Mouse (Mus musculus) midbrain, embryonic 16.5 days (tissue): Measurements from ENCODE around the gene Iqub. TPM values are rescaled to one million over a fixed set of nuclear protein-coding genes. Genes with fewer than 3 reads are reported as not detected.

Experiments used
- ATAC-seq: fragments of 200-750 bp; cut with Nextera tagmentation; 2 replicates; pipeline ENCODE4 v1.8.0; 2017; ENCODE audit warnings: moderate TSS enrichment
- H3K27ac ChIP-seq: fragments of 300-500 bp; sonication (generic); 2 replicates; pipeline ENCODE4 v1.5.1; 2014; ENCODE audit warnings: mild to moderate bottlenecking, low read length, mixed read lengths
- H3K27me3 ChIP-seq: fragments of 300-500 bp; sonication (generic); 2 replicates; pipeline ENCODE4 v1.6.1; 2014; ENCODE audit warnings: low read depth, low read length, mixed read lengths; ENCODE audit not compliant: control insufficient read depth, insufficient read depth
- H3K36me3 ChIP-seq: fragments of 300-500 bp; sonication (generic); 2 replicates; pipeline ENCODE4 v1.6.1; 2014; ENCODE audit warnings: mild to moderate bottlenecking, low read length, moderate library complexity, mixed read lengths; ENCODE audit not compliant: control insufficient read depth, insufficient read depth
- H3K4me1 ChIP-seq: fragments of 300-500 bp; sonication (generic); 2 replicates; pipeline ENCODE4 v1.6.1; 2014; ENCODE audit warnings: mild to moderate bottlenecking, low read length, mixed read lengths; ENCODE audit not compliant: control insufficient read depth, insufficient read depth
- H3K4me2 ChIP-seq: fragments of 300-500 bp; sonication (generic); 2 replicates; pipeline ENCODE4 v1.6.1; 2014; ENCODE audit warnings: mild to moderate bottlenecking, low read length, mixed read lengths
- H3K4me3 ChIP-seq: fragments of 300-500 bp; sonication (generic); 2 replicates; pipeline ENCODE4 v1.5.1; 2014; ENCODE audit warnings: low read depth, mild to moderate bottlenecking, low read length, moderate library complexity, mixed read lengths
- H3K9ac ChIP-seq: fragments of 300-500 bp; sonication (generic); 2 replicates; pipeline ENCODE4 v1.6.1; 2014; ENCODE audit warnings: low read depth, low read length, mixed read lengths
- H3K9me3 ChIP-seq: fragments of 300-500 bp; sonication (generic); replicated peaks from 2 replicates; pipeline ENCODE4 v1.6.1; 2014; ENCODE audit warnings: mild to moderate bottlenecking, low read length, mixed read lengths; ENCODE audit not compliant: control insufficient read depth, poor library complexity, severe bottlenecking
- WGBS: fragments of 180-500 bp; shearing (Covaris S2); extraction: QIAGEN DNeasy Blood & Tissue Kit; methylation state at CpG from one replicate; pipeline ENCODE4 v1.1.7; 2014; 5-methylcytosine and 5-hydroxymethylcytosine counted together
- polyA plus RNA-seq: library from polyadenylated mRNA; unstranded; fragments of >200 nt; fragmentation: Nextera tagmentation; extraction: Ambion mirVana; gene quantifications from 2 replicates; pipeline ENCODE4 v1.2.1, GENCODE M21; 2015

Gene Iqub
- polyA plus RNA-seq, 1 experiment from 2014 or later, result 1.9 TPM

DNA sequence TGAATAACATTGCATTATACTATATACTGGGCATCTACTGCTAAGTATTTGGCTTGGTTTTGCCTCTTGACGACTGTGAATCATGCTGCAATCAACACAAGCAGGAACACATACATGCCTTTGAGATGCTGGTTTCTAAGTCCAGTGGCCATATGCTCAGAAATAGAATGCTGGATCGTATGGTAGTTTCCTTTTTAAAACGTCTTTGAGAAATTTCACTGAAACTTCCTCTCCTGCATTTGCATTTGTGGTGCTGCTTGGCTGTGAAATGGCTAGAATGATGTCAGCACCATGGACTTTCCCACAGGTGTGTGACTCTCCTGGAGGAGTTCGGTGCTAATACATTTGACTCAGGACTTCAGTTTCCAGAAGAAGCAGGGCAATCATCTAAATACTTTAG lies 25.2 kb upstream of the Iqub start:
- no peak overlapping the region for H3K4me2 ChIP-seq
- no peak overlapping the region for H3K27ac ChIP-seq
- H3K4me3 ChIP-seq, result no peak overlapping the region
- ATAC-seq, result no peak
- H3K27me3 ChIP-seq, result no peaks in the 10 kb centered on the region
- H3K36me3 ChIP-seq, result no peaks in the 10 kb centered on the region
- no peak overlapping the region for H3K9ac ChIP-seq
- WGBS, result 77% methylated on average over 4 of the region's 4 CpGs
- H3K4me1 ChIP-seq, result no peaks in the 10 kb centered on the region
- H3K9me3 ChIP-seq, result no peaks in the 10 kb centered on the region

- Histone ChIP-seq H3K4me3 (no peak overlapping the region), H3K9ac (no peak overlapping the region), H3K9me3 (no peaks in the 10 kb centered on the region), H3K4me2 (no peak overlapping the region), H3K36me3 (no peaks in the 10 kb centered on the region), H3K27ac (no peak overlapping the region), H3K4me1 (no peaks in the 10 kb centered on the region), H3K27me3 (no peaks in the 10 kb centered on the region)
- no peak for ATAC-seq
- WGBS, result 89% methylated on average over 3 of the region's 3 CpGs
Observed at GRCm38 (mm10) chr6:24538435-24538834, 23.6 kb upstream of the Iqub start.

DNA sequence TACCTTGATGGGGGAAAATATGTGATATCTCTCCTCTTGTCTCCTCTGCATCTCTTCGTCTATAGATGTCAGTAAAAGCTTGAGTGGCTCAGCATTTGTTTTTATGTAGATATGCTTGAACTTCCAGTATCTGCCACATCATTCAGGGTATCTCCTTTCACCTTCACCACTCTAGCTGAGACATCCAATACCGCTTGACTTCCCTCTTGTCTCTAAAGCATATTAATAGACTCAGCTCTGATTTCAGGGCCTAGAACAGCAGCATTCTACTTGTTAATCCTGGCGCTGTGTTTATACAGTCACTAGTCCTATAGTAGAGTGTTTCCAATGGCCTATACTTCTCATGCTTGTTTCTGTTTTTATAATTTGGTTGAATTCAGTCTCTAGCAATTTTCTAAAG lies 17.9 kb upstream of the Iqub start:
- H3K4me2 ChIP-seq, result no peak overlapping the region
- no peak overlapping the region for H3K9ac ChIP-seq
- ATAC-seq, result no peak
- 86% methylated on average over 3 of the region's 3 CpGs for WGBS
- no peak overlapping the region for H3K4me3 ChIP-seq
- H3K4me1 ChIP-seq, result peaks cover 12% of the 10 kb centered on the region
- no peaks in the 10 kb centered on the region for H3K36me3 ChIP-seq
- H3K9me3 ChIP-seq, result no peaks in the 10 kb centered on the region
- no peaks in the 10 kb centered on the region for H3K27me3 ChIP-seq
- H3K27ac ChIP-seq, result no peak overlapping the region

- H3K27me3 ChIP-seq, result no peaks in the 10 kb centered on the region
- no peak overlapping the region for H3K9ac ChIP-seq
- H3K4me1 ChIP-seq, result peaks cover 21% of the 10 kb centered on the region
- H3K36me3 ChIP-seq, result no peaks in the 10 kb centered on the region
- peak overlapping the region; percentile 12; the same call in 1 of the 2 replicates for H3K4me3 ChIP-seq
- H3K9me3 ChIP-seq, result no peaks in the 10 kb centered on the region
- peak overlapping the region; percentile 47 for H3K4me2 ChIP-seq
- no peak overlapping the region for H3K27ac ChIP-seq
- ATAC-seq, result no peak
- WGBS, result 61% methylated on average over 11 of the region's 11 CpGs
Observed at GRCm38 (mm10) chr6:24530711-24531420, 16.0 kb upstream of the Iqub start.

DNA sequence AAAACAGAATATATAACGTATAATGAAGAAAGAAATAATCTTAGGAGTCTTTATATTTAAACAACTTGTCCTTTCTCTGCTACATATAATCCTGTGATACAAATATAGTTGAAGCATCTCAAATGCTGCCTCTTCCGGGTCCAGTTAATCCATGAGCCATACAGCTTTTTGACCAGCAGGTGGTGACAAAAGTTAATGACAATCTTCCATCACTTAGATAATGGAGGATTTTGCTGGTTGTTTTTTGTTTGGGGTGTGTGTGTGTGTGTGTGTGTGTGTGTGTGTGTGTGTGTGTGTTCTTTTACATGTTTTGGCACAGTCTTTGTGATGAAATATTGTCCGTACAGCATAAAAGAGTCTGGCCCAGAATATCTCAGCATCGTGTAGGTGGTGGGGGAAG lies 15.3 kb upstream of the Iqub start:
- no peak for ATAC-seq
- no peaks in the 10 kb centered on the region for H3K9me3 ChIP-seq
- peak overlapping the region; percentile 12; the same call in 1 of the 2 replicates for H3K4me3 ChIP-seq
- no peak overlapping the region for H3K9ac ChIP-seq
- WGBS, result 32% methylated on average over 4 of the region's 4 CpGs
- H3K27me3 ChIP-seq, result no peaks in the 10 kb centered on the region
- no peaks in the 10 kb centered on the region for H3K36me3 ChIP-seq
- peaks cover 25% of the 10 kb centered on the region for H3K4me1 ChIP-seq
- no peak overlapping the region for H3K27ac ChIP-seq
- H3K4me2 ChIP-seq, result peak overlapping the region; percentile 47

DNA sequence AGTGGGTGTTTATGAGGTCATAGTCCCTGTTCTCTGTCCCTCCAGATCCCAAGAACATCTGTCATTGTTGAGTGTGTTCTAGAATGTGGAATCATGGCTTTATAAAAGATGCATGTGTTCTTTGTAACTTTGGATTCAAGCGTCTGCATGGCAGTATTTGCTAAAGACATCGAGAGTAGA lies 13.1 kb upstream of the Iqub start, which contains the start of gene Asb15:
Gene Asb15, plus strand, starts transcription at position 81 of the 180 bp plus-strand sequence.
- peaks cover 25% of the 10 kb centered on the region for H3K4me1 ChIP-seq
- ATAC-seq, result no peak
- WGBS, result 55% methylated on average over 2 of the region's 2 CpGs
- H3K4me2 ChIP-seq, result peak within 1 kb of the TSS; percentile 90
- H3K4me3 ChIP-seq, result peak within 1 kb of the TSS; percentile 82
- no peaks in the 10 kb centered on the region for H3K9me3 ChIP-seq
- no peaks in the 10 kb centered on the region for H3K27me3 ChIP-seq
- peak within 1 kb of the TSS; percentile 81 for H3K9ac ChIP-seq
- H3K27ac ChIP-seq, result peak within 1 kb of the TSS; percentile 68
- H3K36me3 ChIP-seq, result 0 out of 2 replicates have a peak, but pooled peaks cover 4% of the 10 kb centered on the region

GRCm38 (mm10) chr6:24527155-24528063 lies 12.5 kb upstream of the Iqub start, which contains the start of gene Ndufa5:
Gene Ndufa5 (minus strand): TSS chr6:24528013.
- H3K27me3 ChIP-seq, result no peaks in the 10 kb centered on the region
- H3K9ac ChIP-seq, result peak within 1 kb of the TSS; percentile 81
- ATAC-seq, result peak; percentile 99
- peak within 1 kb of the TSS; percentile 90 for H3K4me2 ChIP-seq
- WGBS, result under 1% methylated on average over 53 of the region's 53 CpGs
- peak within 1 kb of the TSS; percentile 82 for H3K4me3 ChIP-seq
- H3K4me1 ChIP-seq, result peaks cover 25% of the 10 kb centered on the region
- H3K27ac ChIP-seq, result peak within 1 kb of the TSS; percentile 68
- H3K9me3 ChIP-seq, result no peaks in the 10 kb centered on the region
- 0 out of 2 replicates have a peak, but pooled peaks cover 4% of the 10 kb centered on the region for H3K36me3 ChIP-seq

DNA sequence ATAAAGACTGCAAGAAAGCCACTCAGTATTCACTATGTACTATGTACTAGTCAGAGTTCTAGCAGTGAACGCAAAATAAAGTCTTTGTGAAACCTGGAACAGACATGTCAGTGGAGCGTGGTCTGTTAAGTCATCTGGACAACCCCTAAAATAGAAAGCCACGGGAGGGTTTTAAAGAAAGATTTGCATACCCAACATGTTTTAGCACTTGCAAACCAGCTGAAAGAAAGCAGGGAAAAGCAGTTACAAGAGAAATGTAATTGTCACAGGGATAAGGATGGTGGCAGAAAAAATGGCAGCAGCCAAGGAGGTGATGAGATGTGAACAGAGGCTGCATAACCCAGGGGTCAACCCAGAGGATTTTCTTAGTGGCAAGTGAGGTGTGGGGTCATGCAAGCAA lies 10.8 kb upstream of the Iqub start:
- ATAC-seq, result no peak
- Histone ChIP-seq H3K9me3 (no peaks in the 10 kb centered on the region), H3K4me1 (peaks cover 22% of the 10 kb centered on the region), H3K36me3 (peaks cover 11% of the 10 kb centered on the region; the same call in 1 of the 2 replicates), H3K27ac (no peak overlapping the region), H3K4me2 (no peak overlapping the region), H3K27me3 (no peaks in the 10 kb centered on the region), H3K9ac (no peak overlapping the region), H3K4me3 (no peak overlapping the region)
- 87% methylated on average over 3 of the region's 3 CpGs for WGBS

DNA sequence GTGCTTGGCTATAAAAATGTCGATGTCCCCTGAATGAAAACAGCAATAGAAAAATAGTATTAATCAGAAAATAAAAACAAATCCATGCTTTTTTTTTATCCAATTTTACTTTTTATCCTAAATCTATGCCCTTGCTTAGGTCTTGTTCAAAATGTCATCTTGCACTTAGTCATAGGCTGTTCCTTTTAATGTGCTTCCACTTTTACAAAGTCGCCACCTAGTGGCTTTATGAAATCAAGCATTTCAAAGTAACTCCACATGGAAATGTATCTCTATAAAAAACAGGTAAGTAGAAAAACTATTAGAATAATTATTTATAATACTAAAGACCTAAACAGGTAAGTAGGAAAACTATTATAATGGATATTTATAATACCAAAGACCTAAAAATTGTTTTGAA lies 1.3 kb upstream of the Iqub start:
- WGBS, result 42% methylated on average over 2 of the region's 2 CpGs
- no peaks in the 10 kb centered on the region for H3K27me3 ChIP-seq
- H3K4me1 ChIP-seq, result peaks cover 8% of the 10 kb centered on the region
- no peak overlapping the region for H3K27ac ChIP-seq
- peaks cover 11% of the 10 kb centered on the region for H3K36me3 ChIP-seq
- H3K9me3 ChIP-seq, result no peaks in the 10 kb centered on the region
- H3K9ac ChIP-seq, result no peak overlapping the region
- H3K4me3 ChIP-seq, result no peak overlapping the region
- ATAC-seq, result peak; percentile 57; the same call in 1 of the 2 replicates
- no peak overlapping the region for H3K4me2 ChIP-seq
